Comparison of ENCODE assay signal across 8 mouse cellular contexts in the genomic region with DNA sequence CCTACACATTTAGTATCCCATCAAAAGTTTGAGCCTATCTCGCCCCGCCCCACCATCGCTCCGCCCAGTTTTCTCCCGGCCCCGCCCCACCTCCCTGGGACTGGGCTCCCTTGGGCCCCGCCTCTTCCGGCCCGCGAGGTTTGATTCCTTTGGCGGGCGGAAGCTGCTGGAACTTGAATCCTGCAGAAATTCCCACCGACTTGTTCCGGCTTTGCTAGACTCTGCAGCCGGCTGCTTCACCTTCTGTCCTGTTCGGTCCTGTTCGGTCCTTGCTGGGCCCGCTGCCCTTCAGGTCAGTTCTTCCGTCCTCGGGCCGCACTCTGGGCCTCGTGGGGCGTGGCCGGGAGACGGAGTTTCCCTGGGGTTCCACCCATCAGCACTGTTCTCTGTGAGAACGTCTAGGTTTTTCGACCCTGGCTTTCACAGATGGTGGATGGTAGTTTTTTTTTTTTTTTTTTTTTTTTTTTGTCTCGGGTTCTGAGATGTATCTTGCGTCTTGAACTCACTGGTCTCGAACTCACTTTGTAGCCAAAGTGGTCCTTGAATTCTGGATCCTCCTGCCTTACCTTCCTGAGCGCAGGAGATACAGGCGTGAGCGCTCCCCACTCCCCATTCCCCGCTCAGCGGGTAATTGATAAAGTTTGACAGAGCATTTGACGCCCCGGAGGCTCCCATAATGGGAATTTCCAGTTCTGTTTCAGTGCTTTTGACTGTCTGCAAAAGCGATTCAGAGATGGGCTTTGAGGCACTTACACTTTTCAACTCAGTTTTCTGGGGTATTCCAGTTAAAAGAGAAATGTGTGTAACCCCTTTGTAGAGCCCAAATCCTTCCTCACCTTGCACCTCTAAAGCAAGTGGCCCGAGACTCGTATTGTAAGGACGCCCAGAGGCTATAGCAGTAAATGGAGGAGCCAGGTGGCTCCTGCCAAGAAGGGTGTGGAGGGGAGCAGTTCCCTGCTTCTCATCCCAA. TPM values are rescaled to one million over a fixed set of nuclear protein-coding genes. Genes with fewer than 3 reads are reported as not detected.
DNase-seq lines count a peak whose midpoint lies in the region; ATAC-seq and TF ChIP-seq lines count a peak whose summit lies in the region.

A gene (plus strand): TSS at position 96 of the 970 bp plus-strand sequence.

- H3K9ac ChIP-seq in forebrain, embryonic 12.5 days = peak within 1 kb of the TSS; percentile 78
- peak within 1 kb of the TSS; percentile 57 for H3K9ac ChIP-seq in heart, postnatal 0 days (replicated peaks; ENCODE audit: low read depth, low read length)

- H3K4me2 ChIP-seq in forebrain, embryonic 12.5 days = peak within 1 kb of the TSS; percentile 84
- H3K4me2 ChIP-seq in heart, postnatal 0 days (ENCODE audit: low read depth, low read length) = peak within 1 kb of the TSS; percentile 75

- WGBS in forebrain, embryonic 12.5 days = under 1% methylated on average over 41 of the region's 41 CpGs
- WGBS in heart, postnatal 0 days = 1% methylated on average over 41 of the region's 41 CpGs

- no peak for TF ChIP-seq EP300 in heart, postnatal 0 days (IDR thresholded peaks at IDR 0.05; ENCODE audit: low read depth)

- no peaks in the 10 kb centered on the region for H3K9me3 ChIP-seq in forebrain, embryonic 12.5 days
- no peaks in the 10 kb centered on the region for H3K9me3 ChIP-seq in heart, postnatal 0 days (replicated peaks; ENCODE audit: control insufficient read depth, low read length)

- H3K4me3 ChIP-seq in forebrain, embryonic 12.5 days (replicated peaks) = peak within 1 kb of the TSS; percentile 77
- H3K4me3 ChIP-seq in heart, postnatal 0 days (ENCODE audit: low read depth, low read length) = peak within 1 kb of the TSS; percentile 92

- peaks cover 10% of the 10 kb centered on the region; the same call in 1 of the 2 replicates for H3K36me3 ChIP-seq in forebrain, embryonic 12.5 days (replicated peaks)
- H3K36me3 ChIP-seq in heart, postnatal 0 days (replicated peaks; ENCODE audit: control insufficient read depth, insufficient read depth, low read length) = no peaks in the 10 kb centered on the region

- H3K27ac ChIP-seq in forebrain, embryonic 12.5 days = peak within 1 kb of the TSS; percentile 78; the same call in 1 of the 2 replicates
- H3K27ac ChIP-seq in heart, postnatal 0 days (ENCODE audit: low read depth) = no peak within 1 kb of the TSS

- DNase-seq in MN1 (ENCODE audit: low spot score) = peak; percentile 79
- peak; percentile 89 for DNase-seq in c-Kit-positive CD71-positive TER-119-positive erythroid progenitor cells, embryonic 14.5 days (ENCODE audit: low spot score)
- DNase-seq in heart, postnatal 0 days (ENCODE audit: low spot score) = peak; percentile 80
- DNase-seq in kidney, postnatal 36 days = peak; percentile 78 to 94
- DNase-seq in lung, postnatal 25 days (ENCODE audit: low spot score) = peak; percentile 73
- peak; percentile 39 for DNase-seq in retina, adult 2 months (ENCODE audit: low read depth, low spot score)
- peak; percentile 42 for DNase-seq in urinary bladder, adult 2 months (ENCODE audit: low spot score)

- peaks cover 24% of the 10 kb centered on the region for H3K4me1 ChIP-seq in forebrain, embryonic 12.5 days
- peaks cover 6% of the 10 kb centered on the region; the same call in 1 of the 2 replicates for H3K4me1 ChIP-seq in heart, postnatal 0 days (ENCODE audit: control insufficient read depth, insufficient read depth)

- ATAC-seq in forebrain, embryonic 12.5 days (ENCODE audit: low FRiP score) = peak; percentile 89
- peak; percentile 93 for ATAC-seq in heart, postnatal 0 days (ENCODE audit: insufficient read depth, low read depth)

- no peak for TF ChIP-seq CTCF in heart, postnatal 0 days (IDR thresholded peaks at IDR 0.05; ENCODE audit: low read depth)

- H3K27me3 ChIP-seq in forebrain, embryonic 12.5 days = no peaks in the 10 kb centered on the region
- no peaks in the 10 kb centered on the region for H3K27me3 ChIP-seq in heart, postnatal 0 days (ENCODE audit: control insufficient read depth, insufficient read depth, low read length)

RNA-seq across cellular contexts. Expression of the gene that starts here (rescaled TPM):
- polyA plus RNA-seq in forebrain, embryonic 12.5 days (2016; fragmentation: Nextera tagmentation; extraction: Ambion mirVana) = 57.8 and 57.9 TPM in 2 replicates
- 13.2 and 13.7 TPM in 2 replicates for total RNA-seq in heart, postnatal 0 days (2014; rRNA removed; ENCODE audit: low replicate concordance)
- 6.3 and 6.9 TPM in 2 replicates for polyA plus RNA-seq in heart, postnatal 0 days (2015; fragmentation: Nextera tagmentation; extraction: Ambion mirVana)
- polyA plus RNA-seq in urinary bladder, adult 2 months (2012; rRNA removed) = 0.80 and 0.83 TPM in 2 replicates

Comparison
In these comparisons a context has a peak if more than half of its experiments do, and no peak if none do; other contexts are left out.
1. Peak in DNase-seq in urinary bladder, adult 2 months; RNA of the gene not detected or under 1 TPM.
2. DNase-seq: peak in every context shown above with its lines; median percentile 89 in c-Kit-positive CD71-positive TER-119-positive erythroid progenitor cells, embryonic 14.5 days; 86 in kidney, postnatal 36 days; 80 in heart, postnatal 0 days; 79 in MN1; 73 in lung, postnatal 25 days; 42 in urinary bladder, adult 2 months; 39 in retina, adult 2 months.